Mouse (Mus musculus) induced T-regulatory cell, adult 2 months (primary cell): Measurements from ENCODE around the gene Tanc1.

ENCODE experiments used
- DNase-seq: peaks from one replicate; pipeline ENCODE4 v3.0.0-alpha.2; 2012; ENCODE audit warnings: low read depth

Gene Tanc1

GRCm38 (mm10) chr2:59651801-59652200 lies 40.0 kb downstream of the Tanc1 start:
- DNase-seq = no peak

DNA sequence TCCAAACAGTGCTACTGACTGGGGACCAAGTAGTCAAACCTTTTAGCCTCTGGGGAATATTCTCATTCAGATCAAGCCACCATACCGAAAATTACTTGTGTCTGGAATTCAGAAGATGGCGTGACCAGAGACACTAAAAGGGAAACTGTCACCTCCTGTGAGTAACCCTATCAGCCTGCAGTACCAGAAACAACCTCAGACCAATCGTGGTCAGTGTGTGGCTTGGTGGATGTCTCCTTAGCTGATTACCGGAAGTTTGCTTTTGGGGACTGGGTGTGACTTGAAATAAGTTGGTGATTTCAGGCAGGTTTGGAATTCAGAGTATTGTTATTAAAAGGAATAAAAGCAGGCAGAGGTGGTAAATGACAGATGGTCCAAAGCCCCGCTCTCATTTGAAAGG lies 40.9 kb downstream of the Tanc1 start:
- DNase-seq = peak; percentile 35

DNA sequence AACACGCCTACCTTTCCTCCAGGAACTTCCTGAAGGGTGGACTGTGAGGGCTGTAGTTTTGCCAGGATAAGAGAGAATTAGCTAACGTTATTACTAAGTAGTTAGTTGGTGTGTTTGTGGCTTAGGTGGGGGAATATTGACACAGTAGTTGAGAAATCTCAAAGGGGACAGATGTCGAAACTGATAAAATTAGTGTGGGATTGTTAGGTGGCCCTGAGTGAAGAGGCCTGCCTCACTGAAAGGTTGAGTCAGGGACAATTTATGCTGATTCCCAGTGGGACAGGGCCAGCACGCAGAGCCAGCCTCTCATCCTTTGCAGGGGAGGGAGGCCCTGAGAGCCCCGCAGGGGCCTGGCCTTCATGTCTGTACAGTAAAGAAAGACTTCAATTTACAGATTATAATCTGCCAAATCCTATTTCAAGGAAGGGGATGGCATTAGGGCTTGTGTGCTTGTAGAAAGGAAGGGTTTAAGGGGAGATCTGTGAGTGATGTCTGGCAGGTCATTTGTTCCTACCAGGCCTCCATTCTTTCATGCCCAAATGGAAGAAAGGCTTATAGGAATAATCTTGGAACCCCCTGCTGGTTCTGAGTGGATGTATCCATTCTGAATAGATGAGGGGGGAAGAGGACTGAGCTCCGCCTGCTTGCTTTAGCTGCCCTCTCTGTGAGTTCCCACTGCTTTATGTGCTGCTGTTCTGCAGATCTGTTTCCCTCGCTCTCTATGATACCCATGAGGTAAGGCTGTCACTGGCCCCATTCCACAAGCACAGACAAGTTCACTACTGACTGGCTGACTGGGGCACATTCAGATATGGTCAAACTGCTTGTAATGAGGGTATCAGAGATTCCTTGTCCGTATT lies 41.7 kb downstream of the Tanc1 start:
- no peak for DNase-seq

DNA sequence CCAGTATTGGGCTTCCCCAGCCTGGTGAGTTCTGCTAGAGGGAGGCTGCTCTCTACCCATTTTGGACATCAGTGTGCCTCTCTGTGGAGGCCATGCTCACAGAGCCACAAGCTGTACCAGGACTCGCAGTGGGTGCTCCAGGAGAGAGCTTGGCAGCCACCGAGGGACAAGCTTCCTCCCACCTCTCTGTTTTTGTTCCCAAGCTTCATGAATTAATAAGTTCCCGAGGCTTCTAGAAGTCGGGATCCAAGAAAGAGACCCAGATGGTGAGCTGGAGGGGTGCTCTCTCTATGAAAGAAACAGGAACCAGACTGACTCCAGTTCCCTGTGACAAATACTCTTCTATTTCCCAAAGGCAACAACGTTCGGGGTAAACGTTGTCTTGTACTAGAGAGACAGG lies 43.6 kb downstream of the Tanc1 start:
- no peak for DNase-seq

GRCm38 (mm10) chr2:59656680-59657079 lies 44.8 kb downstream of the Tanc1 start:
- DNase-seq = no peak

DNA sequence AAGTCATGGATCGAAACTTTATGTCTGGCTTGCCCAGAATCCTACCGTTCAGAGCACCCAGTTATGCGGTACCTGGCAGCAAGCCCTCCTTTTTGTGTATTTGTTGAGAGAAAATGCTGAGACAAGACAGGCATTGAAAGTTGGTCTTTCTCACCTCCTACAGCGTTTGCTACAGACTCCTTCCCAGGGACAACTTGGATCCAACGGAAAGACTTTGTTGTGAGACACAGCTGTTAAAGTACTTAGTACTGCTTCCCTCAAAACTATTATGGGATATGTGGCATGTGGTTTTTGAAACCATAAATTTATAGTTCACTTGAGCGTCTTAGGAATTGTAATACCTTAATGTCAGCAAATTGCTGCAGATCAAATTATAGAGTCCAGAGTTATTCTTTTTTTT lies 47.8 kb downstream of the Tanc1 start:
- no peak for DNase-seq

- no peak for DNase-seq
These were observed 49.3 kb downstream of the Tanc1 start for GRCm38 (mm10) chr2:59660891-59661805.

DNA sequence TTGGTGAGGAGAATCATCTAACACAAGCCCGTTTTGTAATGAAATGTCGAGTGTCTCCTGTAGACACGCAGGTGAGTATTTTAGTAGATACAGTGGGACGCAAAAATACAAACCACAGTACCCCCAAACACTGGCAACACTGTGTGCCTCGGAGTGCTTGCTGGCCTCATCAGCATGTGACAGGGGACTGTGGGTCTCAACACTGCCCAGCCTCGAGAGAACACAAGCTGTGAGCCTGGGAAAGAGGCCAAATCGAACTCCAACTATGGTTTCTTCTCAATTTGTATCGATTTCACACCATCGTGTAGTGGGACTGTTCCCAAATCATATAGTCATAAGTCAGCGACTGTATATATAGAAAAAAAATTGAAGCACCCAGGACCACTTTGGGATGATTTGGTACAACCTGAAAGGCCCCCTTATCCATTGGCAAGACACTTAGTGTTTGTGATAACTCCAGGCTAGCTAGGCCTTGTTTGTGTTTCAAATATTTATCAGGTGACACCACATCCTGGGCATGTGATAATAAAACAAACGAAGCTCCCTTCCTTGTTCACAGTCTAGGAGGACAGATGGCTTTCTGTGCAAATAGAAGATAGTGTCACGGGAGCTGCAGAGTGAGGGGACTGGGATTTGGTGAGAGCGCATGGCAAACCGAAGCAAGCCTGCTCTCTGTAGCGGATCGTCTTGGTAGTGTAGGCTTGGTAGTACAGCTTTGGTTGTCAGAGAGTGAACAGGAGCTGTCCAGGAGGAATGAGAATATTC lies 53.1 kb downstream of the Tanc1 start:
- DNase-seq = no peak

DNA sequence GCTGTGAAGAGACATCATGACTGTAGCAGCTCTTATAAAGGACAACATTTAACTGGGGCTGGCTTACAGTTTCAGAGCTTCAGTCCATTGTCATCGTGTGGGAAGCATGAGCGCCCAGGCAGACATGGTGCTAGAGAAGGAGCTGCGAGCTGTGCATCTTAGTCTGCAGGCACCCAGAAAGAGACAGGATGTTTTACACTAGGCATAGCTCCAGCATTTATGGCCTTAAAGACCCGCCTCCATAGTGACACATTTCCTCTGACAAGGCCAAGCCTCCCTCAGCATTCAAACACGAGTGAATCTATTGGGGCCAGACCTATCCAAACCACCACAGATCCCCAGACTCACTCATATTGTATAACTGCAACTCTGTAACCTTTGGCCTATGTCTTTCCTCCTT lies 54.7 kb downstream of the Tanc1 start:
- no peak for DNase-seq

GRCm38 (mm10) chr2:59670087-59671060 lies 58.5 kb downstream of the Tanc1 start:
- DNase-seq = no peak

DNA sequence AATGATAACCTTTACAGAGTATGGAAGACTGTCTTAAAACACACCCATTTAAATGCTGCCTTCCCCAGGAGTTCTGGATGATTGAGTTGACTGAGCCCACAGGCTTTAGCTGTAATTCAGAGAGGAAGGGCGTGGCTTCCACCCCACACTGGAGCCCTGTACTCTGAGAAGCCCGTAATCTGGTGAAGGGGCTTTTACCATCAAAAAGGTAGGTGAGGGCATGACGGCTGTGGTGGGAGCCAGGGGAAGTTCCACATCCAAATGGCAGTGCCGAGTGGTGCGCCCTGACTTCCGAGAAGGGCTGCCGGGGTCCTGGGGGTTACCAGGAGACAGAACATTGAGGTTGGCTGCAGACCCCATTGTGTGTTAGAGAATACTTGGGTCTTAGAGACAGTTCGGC lies 59.8 kb downstream of the Tanc1 start:
- no peak for DNase-seq

GRCm38 (mm10) chr2:59672086-59672485 lies 60.2 kb downstream of the Tanc1 start:
- no peak for DNase-seq

DNA sequence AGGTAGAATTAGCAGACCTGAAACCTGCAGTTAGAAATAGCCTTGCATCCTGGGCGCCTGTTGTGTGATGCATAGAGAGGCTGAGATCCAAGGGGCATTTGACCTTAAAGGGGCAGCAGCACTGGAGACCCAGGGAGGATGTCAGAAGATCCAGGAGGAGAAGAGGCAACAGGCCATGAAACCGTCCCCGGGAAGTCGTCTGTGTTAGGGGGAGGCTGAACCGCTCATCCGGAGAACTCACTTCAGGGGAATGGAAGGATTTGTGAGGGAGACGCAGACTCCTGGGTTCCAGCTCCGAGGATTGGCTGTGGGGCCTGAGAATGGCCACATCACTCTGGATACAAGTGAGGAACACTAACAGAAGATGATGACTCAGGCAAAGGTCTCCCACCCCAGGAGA lies 60.8 kb downstream of the Tanc1 start:
- DNase-seq = no peak

- DNase-seq = no peak
These were observed 61.5 kb downstream of the Tanc1 start for GRCm38 (mm10) chr2:59673351-59673750.

DNA sequence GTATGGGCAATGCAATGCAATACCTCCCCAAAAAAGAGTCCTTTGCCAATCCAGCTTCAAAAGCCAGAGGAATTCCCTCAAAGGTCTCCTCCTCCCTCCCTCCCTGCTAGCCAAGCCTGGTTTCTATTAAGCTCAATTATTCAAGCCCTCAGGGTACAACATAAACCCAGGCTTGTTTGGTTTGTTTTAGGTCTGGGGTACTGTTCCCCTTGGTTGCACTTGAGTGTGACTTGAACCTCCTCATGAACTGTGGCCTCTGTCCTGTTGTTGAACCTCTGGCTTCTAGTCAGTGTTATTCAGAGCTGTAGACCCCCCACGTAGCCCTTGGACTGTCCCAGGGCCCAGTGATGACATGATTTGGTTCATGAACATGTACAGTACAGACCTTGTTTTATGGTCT lies 62.0 kb downstream of the Tanc1 start:
- no peak for DNase-seq

DNA sequence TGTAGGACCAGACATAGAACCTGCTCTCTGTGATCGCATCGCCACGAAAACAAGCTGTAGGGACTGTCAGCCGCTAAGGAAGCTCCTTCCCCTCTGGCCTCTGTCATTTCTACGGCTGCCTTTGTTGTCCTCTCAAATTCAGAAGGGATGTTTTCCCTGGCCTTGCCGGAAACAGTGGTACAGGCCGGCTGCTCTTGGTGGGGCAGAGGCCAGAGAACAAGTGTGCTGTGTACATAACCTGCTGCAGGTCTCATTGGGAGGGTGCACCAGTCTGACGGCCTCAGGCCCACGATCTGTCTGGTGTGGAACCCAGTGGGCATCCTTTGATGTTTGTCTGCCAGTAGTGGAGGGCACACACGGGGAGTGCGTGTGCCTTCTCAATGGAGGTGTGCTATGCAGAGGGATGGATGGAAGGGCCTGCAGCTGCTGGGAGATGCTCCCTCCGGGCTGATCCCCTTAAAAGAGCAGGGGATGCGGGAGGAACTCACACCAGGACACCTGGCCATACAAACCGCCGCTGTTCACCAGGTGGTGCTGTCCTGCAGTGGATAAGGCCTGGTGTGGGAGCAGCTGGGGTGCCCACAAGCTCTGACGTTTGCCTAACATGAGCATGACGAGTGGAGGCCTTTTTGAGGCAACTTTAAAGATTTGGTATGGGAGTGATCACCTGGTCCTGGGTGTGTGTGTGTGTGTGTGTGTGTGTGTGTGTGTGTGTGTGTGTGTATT lies 63.6 kb downstream of the Tanc1 start:
- no peak for DNase-seq

- DNase-seq = no peak
These were observed 64.2 kb downstream of the Tanc1 start for GRCm38 (mm10) chr2:59676041-59676440.

DNA sequence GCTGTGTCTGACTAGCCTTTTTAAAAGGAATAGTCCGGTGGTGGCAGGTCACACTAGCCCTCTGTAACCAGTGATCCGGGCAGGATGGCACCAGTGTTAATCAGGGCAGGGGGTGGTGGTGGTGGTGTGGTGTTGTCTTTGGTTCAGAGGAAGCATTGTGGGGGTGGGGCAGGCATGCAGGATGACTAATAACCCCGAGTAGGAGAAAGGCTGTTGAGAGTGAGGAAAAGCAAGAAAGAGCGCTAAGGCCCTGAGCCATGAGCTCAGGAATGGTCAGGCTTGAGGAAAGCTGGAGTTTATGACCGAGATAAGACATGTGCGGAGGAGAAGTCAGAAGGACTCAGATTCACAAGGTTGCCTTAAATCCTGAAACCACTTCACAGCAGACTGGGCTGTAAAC lies 64.6 kb downstream of the Tanc1 start:
- no peak for DNase-seq

DNA sequence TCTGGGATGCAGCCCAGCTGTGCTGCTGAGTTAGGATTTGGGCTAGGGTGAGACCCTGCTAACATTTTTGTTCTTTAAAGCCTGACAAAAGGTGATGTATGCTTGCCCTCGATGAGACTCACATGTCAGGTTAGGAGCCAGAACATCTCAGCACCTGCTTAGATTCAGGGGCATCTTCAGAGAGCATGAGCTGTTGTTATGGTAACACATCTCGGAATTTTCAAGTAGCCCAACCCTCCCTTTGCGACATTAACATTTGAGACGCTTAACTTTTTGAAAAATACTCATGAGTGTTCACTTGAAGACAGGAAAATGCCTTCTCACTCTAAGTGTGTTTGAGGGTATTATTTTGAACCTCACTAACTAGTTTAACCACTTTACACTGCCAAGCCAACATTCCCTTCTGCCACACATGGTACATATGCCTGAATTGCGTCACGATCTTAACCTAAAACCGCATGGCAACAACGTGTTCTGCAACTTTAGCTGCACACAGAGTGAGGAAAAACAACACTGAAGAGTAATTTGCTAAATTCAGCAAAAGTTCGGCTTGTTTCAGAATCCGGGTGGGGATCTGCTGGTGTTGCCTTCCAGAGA lies 67.7 kb downstream of the Tanc1 start:
- no peak for DNase-seq

- DNase-seq = no peak
These were observed 68.9 kb downstream of the Tanc1 start for GRCm38 (mm10) chr2:59680736-59681135.
